Mouse (Mus musculus) midbrain, embryonic 11.5 days (tissue): ENCODE data around the gene Cyp2b19. TPM values are rescaled to one million over a fixed set of nuclear protein-coding genes. Genes with fewer than 3 reads are reported as not detected.
A peak's percentile ranks its signal among the peaks of the same experiment; 100 is the strongest.
"Not testable (repeated sequence)": the region's sequence is repeated elsewhere in the genome, so short reads cannot be mapped to it uniquely, and the experiment has no call there.

Experiments used
- ATAC-seq: fragments of 200-750 bp; cut with Nextera tagmentation; 2 replicates; pipeline ENCODE4 v1.8.0; 2017; ENCODE audit warnings: moderate TSS enrichment, moderate library complexity; ENCODE audit not compliant: low FRiP score
- DNase-seq: peaks from one replicate; pipeline ENCODE4 v3.0.0; 2015; ENCODE audit warnings: low spot score; ENCODE audit errors: missing footprints
- H3K27ac ChIP-seq: fragments of 300-500 bp; sonication (generic); 2 replicates; pipeline ENCODE4 v1.5.1; 2014; ENCODE audit warnings: low read depth, low read length
- H3K27me3 ChIP-seq: fragments of 300-500 bp; sonication (generic); 2 replicates; pipeline ENCODE4 v1.6.1; 2014; ENCODE audit warnings: mild to moderate bottlenecking, low read length, moderate library complexity, mixed read lengths; ENCODE audit not compliant: control insufficient read depth, insufficient read depth
- H3K36me3 ChIP-seq: fragments of 300-500 bp; sonication (generic); 2 replicates; pipeline ENCODE4 v1.6.1; 2014; ENCODE audit warnings: mild to moderate bottlenecking, low read length, moderate library complexity, mixed read lengths; ENCODE audit not compliant: control insufficient read depth, insufficient read depth
- H3K4me1 ChIP-seq: fragments of 300-500 bp; sonication (generic); 2 replicates; pipeline ENCODE4 v1.6.1; 2014; ENCODE audit warnings: low read length; ENCODE audit not compliant: control insufficient read depth, insufficient read depth
- H3K4me2 ChIP-seq: fragments of 300-500 bp; sonication (generic); 2 replicates; pipeline ENCODE4 v1.6.1; 2014; ENCODE audit warnings: mild to moderate bottlenecking, moderate library complexity
- H3K4me3 ChIP-seq: fragments of 300-500 bp; sonication (generic); 2 replicates; pipeline ENCODE4 v1.5.1; 2014; ENCODE audit warnings: low read depth, low read length
- H3K9ac ChIP-seq: fragments of 300-500 bp; sonication (generic); 2 replicates; pipeline ENCODE4 v1.6.1; 2014; ENCODE audit warnings: low read length
- H3K9me3 ChIP-seq: fragments of 300-500 bp; sonication (generic); 2 replicates; pipeline ENCODE4 v1.6.1; 2016; ENCODE audit warnings: low read length; ENCODE audit not compliant: control insufficient read depth
- WGBS: fragments of 180-500 bp; shearing (Covaris S2); extraction: QIAGEN DNeasy Blood & Tissue Kit; methylation state at CpG from one replicate; pipeline ENCODE4 v1.1.7; 2014; 5-methylcytosine and 5-hydroxymethylcytosine counted together
- polyA plus RNA-seq: library from polyadenylated mRNA; unstranded; fragments of >200 nt; fragmentation: Nextera tagmentation; extraction: Ambion mirVana; gene quantifications from 2 replicates; pipeline ENCODE4 v1.2.1, GENCODE M21; 2014

Cyp2b19 gene
- polyA plus RNA-seq, 1 experiment from 2014 or later = 0.04 TPM

DNA sequence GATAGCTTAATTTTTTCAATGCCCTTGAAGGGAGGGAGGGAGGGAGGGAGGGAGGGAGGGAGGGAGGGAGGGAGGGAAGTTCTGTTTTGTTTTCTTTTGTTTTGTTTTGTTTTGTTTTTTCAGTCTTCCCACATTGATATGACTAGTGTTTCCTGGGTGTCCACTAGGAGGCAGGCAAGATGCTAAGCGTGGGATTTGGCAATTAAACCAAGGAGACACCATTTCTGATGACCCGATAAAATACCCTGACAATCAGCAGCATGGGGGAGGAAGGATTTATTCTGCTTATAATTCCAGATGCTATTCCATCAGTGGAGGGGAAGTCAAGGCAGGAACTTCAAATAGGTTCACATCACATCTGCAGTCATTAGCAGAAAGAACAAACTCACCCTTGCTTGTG, 20.9 kb downstream of the Cyp2b19 start:
- no peak overlapping the region for H3K27ac ChIP-seq
- no peak for DNase-seq
- no peaks in the 10 kb centered on the region; the same call in 1 of the 2 replicates for H3K4me1 ChIP-seq
- no peaks in the 10 kb centered on the region for H3K9me3 ChIP-seq
- no peak for ATAC-seq
- H3K4me2 ChIP-seq = no peak overlapping the region
- no peaks in the 10 kb centered on the region for H3K36me3 ChIP-seq
- no peaks in the 10 kb centered on the region for H3K27me3 ChIP-seq
- H3K9ac ChIP-seq = no peak overlapping the region
- 59% methylated on average over 2 of the region's 2 CpGs for WGBS
- H3K4me3 ChIP-seq = no peak overlapping the region

DNA sequence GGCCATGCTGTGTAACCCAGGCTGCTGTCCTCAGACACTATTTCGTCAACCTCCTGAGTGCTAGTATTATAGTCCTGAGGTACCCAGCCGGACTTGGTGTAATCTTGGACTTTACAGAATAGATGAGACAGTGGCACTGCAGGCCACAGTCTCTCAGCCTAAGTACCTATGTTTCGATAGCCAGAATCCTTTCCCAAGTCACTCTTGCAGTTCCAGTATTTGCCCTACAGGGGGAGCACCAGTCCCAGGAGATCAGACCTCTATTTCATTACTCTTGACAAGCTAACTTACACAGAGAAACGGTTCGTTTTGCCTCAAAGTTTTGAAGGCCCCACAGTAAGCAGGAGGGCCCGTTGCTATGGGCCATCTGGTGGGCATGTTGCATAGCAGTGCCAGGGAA, 21.5 kb downstream of the Cyp2b19 start:
- DNase-seq = peak; percentile 91

DNA sequence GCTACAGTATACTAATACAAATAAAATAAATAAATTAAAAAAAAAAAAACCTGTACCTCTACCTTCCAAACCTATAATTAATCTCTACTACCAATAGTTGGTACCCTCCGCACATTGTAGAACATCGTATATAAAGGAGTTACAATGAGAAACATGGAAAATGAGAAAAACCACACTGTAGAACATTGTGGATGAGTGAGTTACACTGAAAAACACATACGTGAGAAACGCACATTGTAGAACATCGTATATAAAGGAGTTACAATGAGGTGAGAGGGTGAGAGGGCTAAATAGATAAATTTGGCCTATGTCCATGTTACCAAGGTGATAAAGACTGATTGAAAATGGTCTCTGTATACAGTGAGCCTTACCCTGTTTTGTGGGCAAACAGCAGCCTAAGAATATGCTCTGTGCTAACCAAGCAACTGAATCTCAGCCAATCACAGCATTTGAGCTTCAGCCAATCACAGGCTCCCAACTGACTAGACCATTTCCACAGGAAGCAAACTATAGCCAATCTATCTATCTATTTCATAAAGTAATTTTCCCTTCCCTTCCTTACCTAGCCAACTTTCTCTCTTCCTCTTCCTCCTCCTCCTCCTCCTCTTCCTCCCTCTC, 23.0 kb downstream of the Cyp2b19 start:
- Histone ChIP-seq H3K36me3 (no peaks in the 10 kb centered on the region), H3K4me3 (no peak overlapping the region), H3K27me3 (no peaks in the 10 kb centered on the region), H3K27ac (no peak overlapping the region), H3K9ac (no peak overlapping the region), H3K4me1 (no peaks in the 10 kb centered on the region; the same call in 1 of the 2 replicates), H3K4me2 (no peak overlapping the region), H3K9me3 (no peaks in the 10 kb centered on the region)
- ATAC-seq (peak; percentile 61; the same call in 1 of the 2 replicates), DNase-seq (no peak)
- 85% methylated on average over 5 of the region's 5 CpGs for WGBS

More for the DNA sequence above, 21.5 kb downstream of the Cyp2b19 start:
- Histone ChIP-seq H3K4me3 (no peak overlapping the region), H3K27me3 (no peaks in the 10 kb centered on the region), H3K4me2 (no peak overlapping the region), H3K9me3 (no peaks in the 10 kb centered on the region), H3K27ac (no peak overlapping the region), H3K4me1 (no peaks in the 10 kb centered on the region; the same call in 1 of the 2 replicates), H3K9ac (no peak overlapping the region), H3K36me3 (no peaks in the 10 kb centered on the region)
- no peak for ATAC-seq
- WGBS = 36% methylated on average over 6 of the region's 6 CpGs

DNA sequence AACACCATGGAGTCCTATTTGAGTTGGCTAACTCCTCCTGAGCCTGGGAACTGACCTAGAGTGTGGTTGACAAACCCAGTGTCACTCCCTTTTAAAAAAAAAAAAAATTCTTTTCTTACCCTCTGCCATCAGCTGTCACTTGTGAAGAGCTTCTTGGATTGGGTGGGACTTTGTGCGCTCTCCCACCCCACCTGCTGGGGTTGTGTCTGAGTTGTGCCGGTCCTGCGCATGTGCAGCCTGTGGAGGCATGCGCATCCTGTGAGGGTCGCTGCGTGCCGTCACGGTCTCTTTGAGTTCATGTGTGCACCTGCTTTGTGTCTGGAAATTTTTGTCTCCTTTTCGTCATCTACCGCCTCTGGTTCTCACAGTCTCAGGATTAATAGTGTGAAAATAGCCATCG, 23.6 kb downstream of the Cyp2b19 start:
- peak overlapping the region; percentile 28 for H3K4me2 ChIP-seq
- H3K27ac ChIP-seq = no peak overlapping the region
- no peaks in the 10 kb centered on the region for H3K27me3 ChIP-seq
- ATAC-seq = peak; percentile 85
- no peaks in the 10 kb centered on the region; the same call in 1 of the 2 replicates for H3K4me1 ChIP-seq
- no peak overlapping the region; the same call in 1 of the 2 replicates for H3K9ac ChIP-seq
- no peaks in the 10 kb centered on the region for H3K9me3 ChIP-seq
- no peak overlapping the region for H3K4me3 ChIP-seq
- 3% methylated on average over 11 of the region's 11 CpGs for WGBS
- H3K36me3 ChIP-seq = no peaks in the 10 kb centered on the region
- DNase-seq = peak; percentile 85

DNA sequence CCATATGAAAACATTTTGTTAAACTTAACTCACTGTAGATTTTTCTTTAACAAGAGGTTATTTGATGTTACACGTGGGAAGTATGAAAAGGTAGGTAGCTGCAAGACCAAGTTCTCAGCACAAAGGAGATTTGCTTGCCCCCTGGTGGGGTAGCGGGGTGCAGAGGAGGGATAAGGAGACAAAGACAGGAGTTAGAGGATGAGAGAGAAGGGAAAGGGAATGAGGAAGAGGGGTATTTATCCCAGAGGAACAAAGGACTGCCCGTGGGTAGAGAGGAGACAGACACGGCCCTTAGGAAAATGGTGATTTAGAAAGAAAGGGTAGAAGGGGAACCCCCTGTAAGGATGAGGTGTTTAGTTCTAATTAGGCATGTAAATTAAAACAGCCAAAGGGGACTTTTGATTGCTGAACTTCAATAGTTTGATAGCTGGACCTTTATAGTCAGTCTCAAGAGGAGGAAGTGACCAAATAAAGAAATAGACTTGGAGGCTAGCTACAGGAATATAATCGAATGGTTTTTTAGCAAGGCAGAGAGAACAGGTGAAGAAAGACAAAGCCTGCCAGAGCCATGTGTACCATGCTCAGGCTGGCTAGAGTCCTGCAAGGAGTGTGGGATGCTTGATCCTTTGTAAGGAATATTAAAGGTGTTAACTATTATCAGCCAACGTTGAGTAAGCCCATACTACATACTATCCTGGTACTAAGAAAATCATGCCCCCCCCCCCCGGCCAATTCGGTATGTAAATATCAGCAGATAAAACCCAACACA, 24.2 kb downstream of the Cyp2b19 start:
- peak overlapping the region; percentile 28; the same call in 1 of the 2 replicates for H3K4me2 ChIP-seq
- H3K27ac ChIP-seq = no peak overlapping the region
- no peak overlapping the region for H3K4me3 ChIP-seq
- H3K36me3 ChIP-seq = no peaks in the 10 kb centered on the region
- DNase-seq (peak; percentile 87), ATAC-seq (peak; percentile 25; the same call in 1 of the 2 replicates)
- H3K27me3 ChIP-seq = no peaks in the 10 kb centered on the region
- 13% methylated on average over 8 of the region's 8 CpGs for WGBS
- H3K9ac ChIP-seq = no peak overlapping the region
- no peaks in the 10 kb centered on the region; the same call in 1 of the 2 replicates for H3K4me1 ChIP-seq
- H3K9me3 ChIP-seq = no peaks in the 10 kb centered on the region

DNA sequence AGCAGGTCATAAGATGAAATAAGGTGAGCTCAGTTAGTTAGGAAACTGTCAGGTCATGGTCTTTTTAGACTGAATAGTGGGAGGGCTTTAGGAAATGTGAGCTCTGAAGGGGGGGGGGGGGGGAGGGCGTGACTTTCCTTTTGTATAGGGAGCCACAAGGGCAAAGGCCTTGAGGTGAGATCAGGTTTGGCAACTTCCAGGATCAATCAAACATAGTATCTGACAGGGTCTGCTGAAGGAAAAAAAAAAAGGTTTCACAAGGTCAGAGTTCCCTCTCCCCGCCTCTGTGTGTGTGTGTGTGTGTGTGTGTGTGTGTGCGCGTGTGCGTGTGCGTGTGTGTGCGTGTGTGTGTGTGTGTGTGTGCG, 24.8 kb downstream of the Cyp2b19 start:
- H3K36me3 ChIP-seq = no peaks in the 10 kb centered on the region
- 25% methylated on average over 6 of the region's 8 CpGs for WGBS
- ATAC-seq (0 out of 2 replicates have a peak, but pooled peaks have one; percentile 3), DNase-seq (no peak)
- H3K9ac ChIP-seq = no peak overlapping the region
- H3K4me1 ChIP-seq = no peaks in the 10 kb centered on the region; the same call in 1 of the 2 replicates
- no peak overlapping the region for H3K4me2 ChIP-seq
- H3K9me3 ChIP-seq = no peaks in the 10 kb centered on the region
- H3K27ac ChIP-seq = no peak overlapping the region
- no peak overlapping the region for H3K4me3 ChIP-seq
- no peaks in the 10 kb centered on the region for H3K27me3 ChIP-seq

DNA sequence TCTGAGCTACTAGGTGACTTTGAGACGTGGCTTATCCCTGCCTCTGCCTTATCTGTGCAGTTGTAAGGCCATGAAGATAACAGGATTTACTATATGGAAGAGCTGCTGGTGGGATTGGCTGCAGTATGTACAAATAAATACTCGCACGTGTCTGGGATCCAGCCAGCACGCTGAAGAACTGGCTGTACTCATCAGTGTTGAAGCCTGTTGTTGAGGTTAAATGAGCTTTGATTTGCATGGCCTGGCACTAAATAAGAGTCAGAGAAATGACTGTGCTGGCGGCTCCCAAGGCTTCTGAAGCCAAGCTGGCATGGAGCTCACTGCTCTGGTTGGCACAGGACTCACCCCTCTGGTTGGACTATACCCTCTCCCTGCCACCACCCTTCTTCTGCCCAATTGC, 26.2 kb downstream of the Cyp2b19 start:
- DNase-seq (no peak), ATAC-seq (no peak)
- Histone ChIP-seq H3K36me3 (no peaks in the 10 kb centered on the region), H3K27ac (no peak overlapping the region), H3K9ac (no peak overlapping the region), H3K4me3 (no peak overlapping the region), H3K4me1 (no peaks in the 10 kb centered on the region; the same call in 1 of the 2 replicates), H3K27me3 (no peaks in the 10 kb centered on the region), H3K9me3 (no peaks in the 10 kb centered on the region), H3K4me2 (no peak overlapping the region)
- WGBS = 87% methylated on average over 5 of the region's 5 CpGs

DNA sequence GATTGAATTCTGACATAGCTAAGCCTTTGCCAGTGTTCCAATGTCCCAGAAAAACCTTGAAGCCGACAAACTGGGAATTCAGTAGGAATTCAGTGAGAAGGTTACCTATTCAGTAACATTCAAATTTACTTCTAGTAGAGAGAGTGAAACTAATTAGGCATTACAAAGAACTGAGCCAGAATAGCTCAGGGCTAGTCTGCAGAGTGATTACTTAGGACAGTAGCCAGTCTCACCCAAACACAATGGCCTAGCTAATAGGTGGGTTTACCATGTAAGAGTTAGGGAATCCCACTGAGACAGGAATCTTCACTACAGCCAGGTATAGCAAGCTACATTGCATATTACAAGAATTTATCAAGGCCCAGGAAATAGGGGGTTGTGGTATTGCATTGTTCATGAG, 29.1 kb downstream of the Cyp2b19 start:
- not testable (repeated sequence) for H3K4me1 ChIP-seq, H3K27ac ChIP-seq, H3K4me2 ChIP-seq, H3K4me3 ChIP-seq, H3K36me3 ChIP-seq, H3K27me3 ChIP-seq, H3K9me3 ChIP-seq, DNase-seq, ATAC-seq, H3K9ac ChIP-seq
- 66% methylated on average over 1 of the region's 1 CpGs for WGBS

DNA sequence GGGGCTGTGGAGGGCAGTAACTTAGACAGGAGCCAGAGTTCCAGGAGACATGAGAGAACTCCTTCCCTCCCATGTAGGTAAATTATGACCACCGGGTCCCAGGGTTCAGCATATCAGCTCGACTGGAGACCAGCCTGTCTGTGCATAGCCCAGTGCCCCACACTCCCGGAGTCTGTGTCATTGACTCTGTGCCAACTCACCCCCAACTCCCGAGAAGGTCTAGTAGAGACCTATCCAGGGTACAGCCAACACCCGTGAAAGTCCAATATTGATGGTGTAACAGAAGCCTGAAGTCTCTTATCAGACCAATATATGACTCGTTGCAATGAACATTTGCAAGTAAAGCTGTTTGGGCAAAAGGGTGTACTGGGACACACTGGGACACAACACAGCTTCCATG, 33.0 kb downstream of the Cyp2b19 start:
- WGBS = 87% methylated on average over 6 of the region's 6 CpGs
- no peak overlapping the region for H3K4me3 ChIP-seq
- no peak overlapping the region for H3K4me2 ChIP-seq
- no peak for DNase-seq
- H3K27me3 ChIP-seq = no peaks in the 10 kb centered on the region
- H3K36me3 ChIP-seq = no peaks in the 10 kb centered on the region
- no peaks in the 10 kb centered on the region for H3K4me1 ChIP-seq
- H3K9me3 ChIP-seq = no peaks in the 10 kb centered on the region; the same call in 1 of the 2 replicates
- no peak for ATAC-seq
- H3K27ac ChIP-seq = no peak overlapping the region
- no peak overlapping the region for H3K9ac ChIP-seq
